Mouse (Mus musculus) heart, adult 18-20 months (tissue): ENCODE results near the gene Dnajc14. TPM values are rescaled to one million over a fixed set of nuclear protein-coding genes. Genes with fewer than 3 reads are reported as not detected.

Experiments
- DNase-seq, 2 experiments: peaks; one replicate each; pipeline ENCODE4 v3.0.0; 2021 to 2022; ENCODE audit warnings: mixed read lengths in 1 of 2
- long read RNA-seq, 2 experiments: library from polyadenylated mRNA; stranded (forward); transcript quantifications; one replicate each; pipeline ENCODE4 v2.0.0; 2021
- total RNA-seq, 2 experiments: library from RNA; stranded (reverse); gene quantifications; 2 replicates each; pipeline ENCODE4 v1.2.3; 2021

The Dnajc14 gene
- 10 to 100 TPM; 34.0 to 35.3 TPM for total RNA-seq
- long read RNA-seq, experiment 1, full-length matches to known transcripts = 55 of 59 reads
- long read RNA-seq, experiment 1, partial matches to known transcripts = 4 of 59 reads
- long read RNA-seq, experiment 1, other reads (novel, unspliced or antisense) = 0 of 59 reads
- long read RNA-seq, experiment 2, full-length matches to known transcripts = 15 of 15 reads
- long read RNA-seq, experiment 2, partial matches to known transcripts = 0 of 15 reads
- long read RNA-seq, experiment 2, other reads (novel, unspliced or antisense) = 0 of 15 reads

- DNase-seq = peak; percentile 69 to 83
These were observed at the start of gene Dnajc14 for GRCm38 (mm10) chr10:128803771-128804270. TSS of gene Dnajc14 (plus strand) at chr10:128804062.

- no peak for DNase-seq
These were observed 31.0 kb upstream of the Dnajc14 start for GRCm38 (mm10) chr10:128772895-128773294.

DNA sequence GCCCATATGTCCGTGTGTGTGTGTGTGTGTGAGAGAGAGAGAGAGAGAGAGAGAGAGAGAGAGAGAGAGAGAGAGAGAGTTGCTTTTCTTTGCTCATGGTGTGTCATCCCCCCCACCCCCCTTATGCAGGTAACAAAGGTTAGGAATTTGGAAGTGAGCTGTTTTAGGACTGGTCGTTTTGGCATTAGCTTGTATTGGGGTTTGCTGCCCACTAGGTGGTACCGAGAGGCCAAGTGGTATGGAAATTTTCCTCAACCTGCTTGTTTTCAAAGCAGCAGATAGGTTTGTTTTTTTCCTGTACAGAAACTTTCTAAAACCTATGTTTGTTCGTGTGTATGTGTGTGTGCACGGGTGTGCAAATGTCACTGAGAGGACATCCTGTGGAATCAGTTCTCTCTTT lies 30.2 kb upstream of the Dnajc14 start:
- no peak for DNase-seq

DNA sequence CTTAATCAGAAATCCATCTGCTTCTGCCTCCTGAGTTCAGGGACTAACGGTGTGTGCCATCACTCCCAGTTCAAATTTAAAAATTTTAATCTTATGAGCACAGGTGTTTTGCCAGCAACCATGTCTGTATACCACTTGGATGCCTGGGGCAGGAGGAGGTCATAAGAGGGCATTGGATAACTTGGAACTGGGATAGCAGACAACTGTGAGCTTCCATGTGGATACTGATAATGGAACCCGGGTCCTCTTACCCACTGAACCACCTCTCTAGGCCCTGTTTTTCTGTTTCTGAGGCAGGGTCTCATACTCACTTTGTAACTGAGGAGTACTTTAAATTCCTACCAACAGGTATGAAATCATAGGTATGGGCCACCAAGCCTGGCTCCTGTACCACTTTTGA lies 25.4 kb upstream of the Dnajc14 start:
- DNase-seq = no peak

- peak; percentile 92 to 95 for DNase-seq
These were observed 24.7 kb upstream of the Dnajc14 start for GRCm38 (mm10) chr10:128779011-128779795.

- DNase-seq = no peak
These were observed 23.7 kb upstream of the Dnajc14 start for GRCm38 (mm10) chr10:128780200-128780599.

- peak; percentile 38 to 59 for DNase-seq
These were observed 13.3 kb upstream of the Dnajc14 start, which contains the start of gene Mmp19 for GRCm38 (mm10) chr10:128790398-128791124. TSS of gene Mmp19 (plus strand) at chr10:128790910.

- DNase-seq = no peak
These were observed 11.8 kb upstream of the Dnajc14 start for GRCm38 (mm10) chr10:128792041-128792440.

- DNase-seq = no peak
These were observed 10.6 kb upstream of the Dnajc14 start for GRCm38 (mm10) chr10:128793258-128793657.

- no peak for DNase-seq
These were observed 9.5 kb upstream of the Dnajc14 start for GRCm38 (mm10) chr10:128794391-128794790.

- DNase-seq = no peak
These were observed 8.3 kb upstream of the Dnajc14 start for GRCm38 (mm10) chr10:128795581-128795980.

DNA sequence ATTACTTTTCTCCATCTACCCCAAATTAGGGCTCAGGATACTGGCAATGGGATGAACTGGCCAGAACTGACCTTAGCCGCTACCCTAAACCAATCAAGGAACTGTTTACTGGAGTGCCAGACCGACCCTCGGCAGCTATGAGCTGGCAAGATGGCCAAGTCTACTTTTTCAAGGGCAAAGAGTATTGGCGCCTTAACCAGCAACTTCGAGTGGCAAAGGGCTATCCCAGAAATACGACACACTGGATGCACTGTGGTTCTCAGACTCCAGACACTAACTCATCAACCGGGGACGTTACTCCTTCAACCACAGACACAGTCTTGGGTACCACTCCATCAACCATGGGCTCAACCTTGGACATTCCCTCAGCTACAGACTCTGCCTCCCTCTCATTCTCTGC lies 5.2 kb upstream of the Dnajc14 start:
- no peak for DNase-seq

- DNase-seq = no peak
These were observed 1.8 kb upstream of the Dnajc14 start for GRCm38 (mm10) chr10:128801981-128802495.

- no peak for DNase-seq
These were observed 906 bp upstream of the Dnajc14 start for GRCm38 (mm10) chr10:128802956-128803355.

DNA sequence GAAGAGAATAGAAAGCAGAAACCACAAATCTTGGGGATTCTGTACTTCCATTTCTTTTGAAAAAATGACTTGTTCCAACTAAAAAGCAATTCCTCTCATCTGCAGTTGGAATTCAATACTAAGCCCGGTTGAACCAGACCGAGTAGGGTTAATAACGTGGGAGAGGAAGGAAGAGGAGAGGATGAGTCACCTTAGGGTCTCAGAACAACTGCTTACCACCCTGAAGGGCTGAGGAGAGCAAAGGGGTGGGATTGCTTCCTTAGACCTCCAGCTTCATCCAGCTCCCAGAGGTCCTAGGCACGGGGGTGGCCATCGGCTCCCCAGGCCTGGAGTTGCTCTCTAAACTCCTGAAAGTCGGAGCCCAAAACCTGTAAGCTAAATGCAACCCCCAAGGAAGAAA lies 501 bp upstream of the Dnajc14 start:
- no peak for DNase-seq

- peak; percentile 73 to 83 for DNase-seq
These were observed 619 bp downstream of the Dnajc14 start, which contains the start of gene Tmem198b for GRCm38 (mm10) chr10:128804271-128805091. TSS of gene Tmem198b (minus strand) at chr10:128804370.

- DNase-seq = peak; percentile 97 to 98
These were observed 1.5 kb downstream of the Dnajc14 start for GRCm38 (mm10) chr10:128805092-128806000.

DNA sequence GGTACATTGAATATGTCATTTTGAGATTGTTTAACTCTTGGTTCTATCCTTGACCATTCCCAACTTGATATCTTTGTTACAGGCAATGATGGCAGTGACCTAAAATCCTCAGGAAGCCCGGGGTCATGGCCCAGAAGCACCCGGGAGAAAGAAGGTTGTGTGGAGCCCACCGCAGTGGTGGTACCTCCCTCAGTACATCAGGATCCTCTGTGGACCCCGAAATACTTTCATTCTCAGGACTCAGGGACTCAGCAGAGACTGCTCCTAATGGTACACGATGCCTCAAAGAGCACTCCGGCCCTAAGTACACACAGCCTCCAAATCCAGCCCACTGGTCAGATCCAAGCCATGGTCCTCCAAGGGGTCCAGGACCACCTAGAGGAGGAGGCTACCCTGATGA lies 2.2 kb downstream of the Dnajc14 start:
- no peak for DNase-seq

DNA sequence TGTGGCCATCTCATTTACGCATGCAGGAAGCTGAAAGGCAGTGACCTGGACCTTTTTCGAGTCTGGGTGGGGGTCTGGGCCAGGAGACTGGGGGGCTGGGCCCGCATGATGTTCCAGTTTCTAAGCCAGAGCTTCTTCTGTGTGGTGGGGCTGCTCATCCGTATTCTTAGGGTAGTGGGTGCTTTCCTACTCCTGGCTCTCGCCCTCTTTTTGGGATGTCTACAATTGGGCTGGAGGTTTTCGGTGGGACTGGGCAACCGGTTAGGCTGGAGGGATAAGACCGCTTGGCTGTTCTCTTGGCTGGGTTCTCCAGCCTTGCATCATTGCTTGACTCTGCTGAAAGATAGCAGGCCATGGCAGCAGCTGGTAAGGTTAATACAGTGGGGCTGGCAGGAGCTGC lies 3.2 kb downstream of the Dnajc14 start:
- no peak for DNase-seq

DNA sequence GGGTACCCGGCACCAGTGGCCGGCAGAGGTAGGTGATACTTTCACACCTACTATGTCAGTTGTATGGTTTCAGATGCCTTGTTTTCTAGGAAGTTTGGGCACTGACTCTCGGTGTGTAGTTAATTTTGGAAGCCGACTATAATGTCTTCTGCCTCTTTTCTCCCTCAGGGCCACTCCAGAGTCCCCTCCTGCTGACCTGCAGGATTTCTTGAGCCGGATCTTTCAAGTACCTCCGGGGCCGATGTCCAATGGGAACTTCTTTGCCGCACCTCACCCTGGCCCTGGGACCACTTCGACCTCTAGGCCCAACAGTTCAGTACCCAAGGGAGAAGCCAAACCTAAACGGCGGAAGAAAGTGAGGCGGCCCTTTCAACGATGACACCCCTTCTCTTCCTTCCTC lies 13.2 kb downstream of the Dnajc14 start, which contains the start of gene Sarnp:
Gene Sarnp, plus strand, starts transcription at position 301 of the 400 bp plus-strand sequence.
- DNase-seq = no peak
